Mouse (Mus musculus) midbrain, embryonic 12.5 days (tissue): ENCODE results near the gene Actg2. TPM values are rescaled to one million over a fixed set of nuclear protein-coding genes. Genes with fewer than 3 reads are reported as not detected.

ENCODE experiments used
- ATAC-seq: fragments of 200-750 bp; cut with Nextera tagmentation; 2 replicates; pipeline ENCODE4 v1.8.0; 2017; ENCODE audit warnings: low read depth, moderate TSS enrichment, moderate library complexity; ENCODE audit not compliant: low FRiP score
- H3K27ac ChIP-seq: fragments of 300-500 bp; sonication (generic); replicated peaks from 2 replicates; pipeline ENCODE4 v1.5.1; 2016; ENCODE audit warnings: mild to moderate bottlenecking
- H3K27me3 ChIP-seq: fragments of 300-500 bp; sonication (generic); 2 replicates; pipeline ENCODE4 v1.6.1; 2016; ENCODE audit warnings: mild to moderate bottlenecking
- H3K36me3 ChIP-seq: fragments of 300-500 bp; sonication (generic); 2 replicates; pipeline ENCODE4 v1.6.1; 2016
- H3K4me1 ChIP-seq: fragments of 300-500 bp; sonication (generic); 2 replicates; pipeline ENCODE4 v1.6.1; 2016
- H3K4me2 ChIP-seq: fragments of 300-500 bp; sonication (generic); replicated peaks from 2 replicates; pipeline ENCODE4 v1.6.1; 2016; ENCODE audit warnings: mild to moderate bottlenecking, moderate library complexity
- H3K4me3 ChIP-seq: fragments of 300-500 bp; sonication (generic); 2 replicates; pipeline ENCODE4 v1.5.1; 2016; ENCODE audit warnings: mild to moderate bottlenecking
- H3K9ac ChIP-seq: fragments of 300-500 bp; sonication (generic); replicated peaks from 2 replicates; pipeline ENCODE4 v1.6.1; 2016; ENCODE audit warnings: mild to moderate bottlenecking, moderate library complexity
- H3K9me3 ChIP-seq: fragments of 300-500 bp; sonication (generic); 2 replicates; pipeline ENCODE4 v1.6.1; 2016; ENCODE audit warnings: mild to moderate bottlenecking
- WGBS: fragments of 180-500 bp; shearing (Covaris S2); methylation state at CpG from one replicate; pipeline ENCODE4 v1.1.7; 2016; 5-methylcytosine and 5-hydroxymethylcytosine counted together
- polyA plus RNA-seq: library from polyadenylated mRNA; unstranded; fragments of >200 nt; fragmentation: Nextera tagmentation; extraction: Ambion mirVana; gene quantifications from 2 replicates; pipeline ENCODE4 v1.2.1, GENCODE M21; 2016

Actg2 gene
- polyA plus RNA-seq, 1 experiment from 2014 or later: 6.2 TPM

DNA sequence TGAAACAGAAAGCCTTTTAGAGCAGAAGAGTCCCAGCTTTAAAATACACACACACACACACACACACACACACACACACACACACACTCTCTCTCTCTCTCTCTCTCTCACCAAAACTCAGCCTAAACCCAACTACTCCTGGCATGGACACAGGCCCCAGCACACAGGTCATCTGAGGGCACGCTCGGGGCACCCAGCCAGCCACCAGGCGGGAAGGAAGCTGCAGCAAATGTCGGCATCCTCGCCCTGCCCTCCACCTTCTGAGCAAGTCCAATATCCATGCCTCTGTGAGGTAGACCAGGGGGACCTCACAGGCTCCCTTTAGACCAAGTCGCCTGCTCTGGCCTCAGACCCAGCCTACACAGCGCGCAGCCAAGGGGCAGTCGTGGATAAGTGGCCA lies 62.8 kb downstream of the Actg2 start:
- no peak for ATAC-seq
- Histone ChIP-seq H3K4me2 (no peak overlapping the region), H3K4me1 (no peaks in the 10 kb centered on the region), H3K9ac (no peak overlapping the region), H3K36me3 (no peaks in the 10 kb centered on the region), H3K4me3 (no peak overlapping the region), H3K27ac (no peak overlapping the region), H3K27me3 (no peaks in the 10 kb centered on the region), H3K9me3 (no peaks in the 10 kb centered on the region)
- 84% methylated on average over 9 of the region's 9 CpGs for WGBS

DNA sequence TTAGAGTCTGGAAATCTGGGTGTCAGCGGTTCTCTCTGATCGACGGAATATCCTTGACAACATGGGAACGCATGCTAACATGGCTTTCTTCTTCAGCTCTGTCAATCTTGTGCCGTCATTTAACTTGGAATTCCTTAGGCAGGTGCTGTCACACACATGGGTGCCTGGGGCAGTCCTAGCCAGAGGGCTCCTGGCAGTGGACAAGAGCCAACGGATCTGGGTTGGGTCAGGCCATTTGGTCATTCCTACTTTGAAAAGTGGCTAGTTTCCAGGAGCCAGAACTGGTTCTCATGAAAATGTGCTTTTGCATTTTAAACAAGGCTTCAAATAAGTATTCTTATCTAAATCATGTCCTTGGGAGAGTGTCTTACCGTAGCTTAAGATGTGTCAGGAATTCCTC lies 64.3 kb downstream of the Actg2 start:
- H3K36me3 ChIP-seq: no peaks in the 10 kb centered on the region
- no peaks in the 10 kb centered on the region for H3K27me3 ChIP-seq
- H3K4me2 ChIP-seq: no peak overlapping the region
- H3K4me3 ChIP-seq: no peak overlapping the region
- H3K4me1 ChIP-seq: no peaks in the 10 kb centered on the region
- no peak for ATAC-seq
- H3K9me3 ChIP-seq: no peaks in the 10 kb centered on the region
- H3K9ac ChIP-seq: no peak overlapping the region
- WGBS: 92% methylated on average over 7 of the region's 7 CpGs
- H3K27ac ChIP-seq: no peak overlapping the region

DNA sequence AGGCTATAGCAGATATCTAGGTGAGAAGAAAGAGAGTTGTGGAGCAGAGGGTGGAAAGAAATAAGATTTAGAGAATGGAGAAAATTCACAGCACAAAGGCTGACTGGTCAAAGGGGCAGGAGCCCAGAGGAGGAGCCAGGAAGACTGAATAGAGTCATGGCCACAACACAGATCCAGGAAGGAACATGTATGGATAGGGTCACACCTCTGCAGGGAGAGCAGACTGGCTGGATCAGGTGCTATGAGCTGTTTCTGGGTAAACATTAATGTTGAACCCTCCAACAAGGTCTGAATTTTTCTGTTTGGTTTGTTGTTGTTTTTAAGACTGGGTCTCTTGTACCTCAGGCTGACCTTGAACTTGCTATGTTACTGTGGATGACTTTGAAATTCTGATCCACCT lies 72.1 kb downstream of the Actg2 start:
- Histone ChIP-seq H3K27me3 (0 out of 2 replicates have a peak, but pooled peaks cover 3% of the 10 kb centered on the region), H3K4me1 (no peaks in the 10 kb centered on the region), H3K9ac (no peak overlapping the region), H3K9me3 (no peaks in the 10 kb centered on the region), H3K36me3 (no peaks in the 10 kb centered on the region), H3K27ac (no peak overlapping the region), H3K4me3 (no peak overlapping the region), H3K4me2 (no peak overlapping the region)
- ATAC-seq: no peak

Other genes starting within 250 kb of the Actg2 start
- 33.0 and 37.3 TPM in 2 replicates for gene Mthfd2, start 210.4 kb downstream of the Actg2 start, polyA plus RNA-seq
- 56.6 and 58.0 TPM in 2 replicates for gene Mob1a, start 210.2 kb downstream of the Actg2 start, polyA plus RNA-seq
- 93.7 and 102 TPM in 2 replicates for gene Bola3, start 187.1 kb downstream of the Actg2 start, polyA plus RNA-seq
- 65.0 and 70.2 TPM in 2 replicates for gene Tet3, start 77.2 kb downstream of the Actg2 start, polyA plus RNA-seq
- gene Dguok, start 29.3 kb downstream of the Actg2 start, polyA plus RNA-seq: 57.3 and 62.6 TPM in 2 replicates
- gene Stambp, start 36.5 kb upstream of the Actg2 start, polyA plus RNA-seq: 31.6 and 31.9 TPM in 2 replicates
- not detected in 2 replicates for gene Clec4f, start 119.9 kb upstream of the Actg2 start, polyA plus RNA-seq
- gene Cd207, start 141.6 kb upstream of the Actg2 start, polyA plus RNA-seq: not detected in 2 replicates
- 0.42 and 0.68 TPM in 2 replicates for gene Vax2, start 175.0 kb upstream of the Actg2 start, polyA plus RNA-seq
- not detected in 2 replicates for gene Atp6v1b1, start 206.7 kb upstream of the Actg2 start, polyA plus RNA-seq
- 0.30 TPM in 1 of 2 replicates, not detected in the other for gene Ankrd53, start 226.4 kb upstream of the Actg2 start, polyA plus RNA-seq
- gene Tex261, start 239.5 kb upstream of the Actg2 start, polyA plus RNA-seq: 67.9 and 70.1 TPM in 2 replicates